Mouse (Mus musculus) layer of hippocampus, adult 11-12 months (tissue): ENCODE measurements at regions not wholly inside any gene's neighbourhood (a gene's known extent, or its start where the extent isn't known, plus 50 kb on each side); places are given as distances from the start of the nearest gene placed in this dataset.

ENCODE experiments used
- DNase-seq: peaks from one replicate; pipeline ENCODE4 v3.0.0; 2022; ENCODE audit warnings: low spot score

DNA sequence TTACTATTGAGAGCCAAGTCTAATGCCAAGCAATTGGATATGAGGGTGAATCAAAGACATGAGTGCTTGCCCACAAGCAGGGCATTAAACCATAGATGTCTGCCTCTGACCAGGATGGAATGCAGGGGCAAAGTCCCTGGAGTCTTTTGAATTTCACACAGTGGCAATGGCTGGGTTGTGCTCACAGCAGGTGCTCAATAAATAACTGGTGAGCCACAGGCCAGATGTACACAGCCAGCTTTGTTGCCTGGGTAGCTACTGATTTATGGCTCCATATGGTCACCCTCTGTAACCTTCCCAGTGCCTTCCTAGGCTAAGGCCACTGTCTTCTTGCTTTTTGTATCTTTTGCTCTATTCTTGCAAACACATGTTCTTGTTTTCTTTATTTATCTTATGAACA is 154.3 kb upstream of the Lrrn1 start:
- no peak for DNase-seq

DNA sequence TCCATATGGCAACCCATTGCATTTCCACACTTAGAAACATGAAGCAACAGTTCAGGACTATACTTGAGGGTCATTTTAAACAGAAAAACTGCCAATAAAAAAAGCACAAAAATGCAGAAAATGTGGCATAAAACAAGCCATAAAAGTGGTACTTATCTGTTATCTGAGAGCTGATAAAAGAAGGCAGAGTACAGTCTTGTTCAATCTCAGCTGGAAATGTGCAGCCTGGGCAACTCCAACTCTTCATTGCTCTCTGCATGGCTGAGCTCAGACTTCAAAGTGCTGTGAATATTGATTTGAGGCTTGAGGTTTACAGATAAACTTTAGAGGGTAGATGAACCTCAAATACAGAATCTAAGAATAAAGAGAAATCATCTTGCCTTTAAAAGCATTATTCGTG is 151.1 kb upstream of the Lrrn1 start:
- DNase-seq, result no peak

GRCm38 (mm10) chr6:107380621-107381020 is 148.9 kb upstream of the Lrrn1 start:
- DNase-seq, result no peak

DNA sequence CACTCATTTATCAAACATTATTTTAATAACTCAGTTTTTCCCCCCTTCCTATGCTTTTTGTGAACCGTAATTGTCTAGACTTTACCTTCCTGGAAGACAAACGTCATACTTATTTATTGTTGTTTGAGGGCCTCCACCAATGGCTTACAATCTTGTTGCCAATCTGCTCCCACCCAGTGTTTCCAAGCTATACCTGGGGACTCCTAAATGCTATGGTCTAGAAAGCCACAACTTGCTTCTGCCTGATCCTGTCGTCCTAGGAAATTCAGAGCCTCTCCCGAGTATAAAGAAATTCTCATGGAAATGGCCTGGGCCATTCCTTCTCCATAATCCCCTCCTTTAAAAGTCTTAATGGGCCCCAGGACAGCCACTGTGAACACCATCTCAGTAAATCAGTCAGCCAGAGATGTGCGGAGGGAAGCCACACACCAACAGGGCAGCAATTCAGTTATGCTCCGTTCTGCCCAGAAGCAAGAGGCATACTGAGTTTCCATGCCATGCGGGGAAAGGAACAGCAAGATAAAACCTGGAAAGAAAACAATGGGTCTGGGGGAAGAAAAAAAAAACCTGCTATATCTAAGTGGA is 143.4 kb upstream of the Lrrn1 start:
- DNase-seq, result no peak

DNA sequence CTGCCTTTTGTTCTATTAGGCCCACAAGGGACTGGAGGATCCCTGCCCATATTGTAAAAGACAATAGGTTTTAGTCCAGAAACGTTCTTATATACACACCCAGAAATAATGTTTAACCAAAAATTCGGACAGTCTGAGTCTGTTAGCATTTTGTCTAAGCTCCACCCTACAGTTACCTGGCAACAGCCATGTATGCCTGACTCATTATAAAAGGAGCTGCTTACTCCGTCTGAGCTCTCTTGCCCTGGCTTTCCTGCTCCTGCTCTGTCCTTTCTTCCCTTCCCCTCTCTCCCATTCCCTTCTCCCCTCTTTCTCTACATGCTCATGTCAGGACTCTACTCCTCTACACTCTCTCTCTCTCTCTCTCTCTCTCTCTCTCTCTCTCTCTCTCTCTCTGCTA is 139.7 kb upstream of the Lrrn1 start:
- DNase-seq, result no peak

GRCm38 (mm10) chr6:107394611-107395010 is 135.0 kb upstream of the Lrrn1 start:
- DNase-seq, result no peak

- DNase-seq, result no peak
Measured at GRCm38 (mm10) chr6:107415766-107416165, 113.8 kb upstream of the Lrrn1 start.

DNA sequence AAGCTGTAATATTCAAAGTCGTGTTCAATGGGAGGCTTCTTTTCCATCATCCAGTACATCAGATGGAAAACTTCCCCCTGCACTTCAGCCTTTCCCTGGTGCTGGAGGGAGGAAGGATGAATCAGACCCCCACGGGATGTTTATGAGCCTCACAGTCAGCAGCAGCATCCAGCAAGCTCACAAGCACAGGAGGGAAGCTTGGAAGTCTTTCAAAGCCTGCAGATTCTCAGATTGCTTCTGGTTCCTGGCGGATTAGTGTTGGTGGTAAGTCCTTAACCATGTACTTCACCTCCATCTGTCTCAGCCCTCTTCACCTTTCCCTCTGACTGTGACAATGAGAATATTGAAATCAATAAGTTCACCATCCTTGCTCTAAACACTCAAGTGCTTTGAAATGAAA is 107.5 kb upstream of the Lrrn1 start:
- peak; percentile 9 for DNase-seq

GRCm38 (mm10) chr6:107426529-107426928 is 103.0 kb upstream of the Lrrn1 start:
- no peak for DNase-seq

- DNase-seq, result peak; percentile 6
Measured at GRCm38 (mm10) chr6:107431033-107431432, 98.5 kb upstream of the Lrrn1 start.

DNA sequence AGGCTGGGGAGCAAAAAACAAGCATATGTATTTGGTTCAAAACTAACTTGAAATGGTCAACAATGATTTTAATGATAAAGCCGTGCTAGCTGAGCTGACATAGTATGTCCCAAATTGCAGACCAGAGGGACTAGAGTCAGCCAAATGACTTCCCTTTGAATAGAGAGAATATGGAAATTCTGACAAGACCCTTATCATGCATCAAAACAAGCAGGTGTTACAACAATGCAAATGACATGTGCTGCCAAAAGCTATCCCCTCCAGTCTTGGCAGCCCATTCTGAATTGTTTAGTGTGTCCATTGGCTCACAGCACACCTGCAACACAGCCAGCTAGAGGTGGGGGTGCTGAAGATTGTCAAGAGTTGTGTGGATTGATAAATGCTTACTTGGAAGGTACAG is 87.5 kb upstream of the Lrrn1 start:
- no peak for DNase-seq

GRCm38 (mm10) chr6:107444336-107444735 is 85.2 kb upstream of the Lrrn1 start:
- DNase-seq, result no peak

GRCm38 (mm10) chr6:107459220-107459619 is 70.3 kb upstream of the Lrrn1 start:
- DNase-seq, result no peak

GRCm38 (mm10) chr6:107462440-107462839 is 67.1 kb upstream of the Lrrn1 start:
- no peak for DNase-seq

DNA sequence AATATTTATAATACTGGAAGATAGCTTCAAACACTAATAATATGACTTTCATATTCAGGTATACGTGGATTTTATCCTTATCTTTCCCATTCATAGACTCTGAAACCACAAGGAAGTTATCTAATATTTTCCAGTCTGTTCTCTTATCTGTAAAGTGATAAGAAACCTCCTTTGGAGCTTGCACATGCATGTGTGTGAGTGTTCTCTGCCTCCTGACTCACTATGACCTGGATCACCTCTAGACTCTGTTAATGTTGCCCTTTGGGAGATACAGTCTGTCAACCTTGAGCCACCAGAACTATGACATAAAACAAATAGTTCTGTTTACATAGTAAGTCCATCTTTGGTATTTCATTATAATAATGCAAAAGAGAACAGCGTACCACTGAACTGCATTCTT is 56.2 kb upstream of the Lrrn1 start:
- no peak for DNase-seq

DNA sequence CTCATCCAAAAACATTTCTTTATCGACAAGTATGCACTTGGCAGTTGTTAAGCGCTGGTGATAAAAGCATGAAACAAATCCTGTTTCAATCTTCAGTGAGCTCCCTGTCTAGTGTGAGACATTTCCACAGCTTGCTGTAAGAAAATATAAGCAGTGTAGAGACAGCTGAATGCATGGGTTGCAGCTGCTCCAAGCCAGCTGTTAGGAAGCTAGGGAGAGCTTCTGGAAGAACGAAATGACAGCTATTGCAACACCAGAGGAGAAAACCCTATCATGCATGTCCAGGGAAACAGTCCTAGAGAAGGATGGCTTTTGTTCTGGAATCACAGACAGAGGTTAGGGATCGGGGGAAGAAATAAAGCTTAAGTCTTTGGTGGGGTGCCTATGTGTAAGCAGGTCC is 55.4 kb upstream of the Lrrn1 start:
- DNase-seq, result no peak
